Mouse (Mus musculus) CH12.LX (cell line): Measurements from ENCODE around the gene Hoxd8. TPM values are rescaled to one million over a fixed set of nuclear protein-coding genes. Genes with fewer than 3 reads are reported as not detected.

ENCODE experiments used
- DNase-seq: peaks from one replicate; pipeline ENCODE4 v3.0.0-alpha.2; 2013; ENCODE audit errors: extremely low read depth
- H3K27ac ChIP-seq: 2 replicates; pipeline ENCODE4 v1.5.1; 2012; ENCODE audit warnings: low read depth, mild to moderate bottlenecking, control low read depth, moderate library complexity; ENCODE audit not compliant: insufficient read depth
- H3K27me3 ChIP-seq: replicated peaks from 2 replicates; pipeline ENCODE3; 2012; ENCODE audit warnings: inconsistent platforms
- H3K36me3 ChIP-seq, 2 experiments: replicated peaks in 1 of 2; 2 replicates each; pipeline versions ENCODE3 to v1.6.1; 2012; ENCODE audit warnings: inconsistent platforms in 1 of 2, low read length in 1 of 2, mild to moderate bottlenecking in 1 of 2, mixed read lengths in 1 of 2, moderate library complexity in 1 of 2; ENCODE audit not compliant: control insufficient read depth in 1 of 2, insufficient read depth in 1 of 2
- H3K4me1 ChIP-seq, 2 experiments: 2 replicates each; pipeline ENCODE4 v1.6.1; 2012; ENCODE audit warnings: inconsistent platforms in 1 of 2, moderate library complexity in 1 of 2; ENCODE audit not compliant: insufficient read depth in 2 of 2, control insufficient read depth in 1 of 2
- H3K4me2 ChIP-seq: 2 replicates; pipeline ENCODE4 v1.6.1; 2012; ENCODE audit warnings: low read depth, mild to moderate bottlenecking, control low read depth; ENCODE audit not compliant: poor library complexity, insufficient read depth, severe bottlenecking
- H3K4me3 ChIP-seq, 3 experiments: fragments of 150-350 bp in 1 of 3; sonication (generic) in 1 of 3; replicated peaks in 1 of 3; 2 replicates each; pipeline versions ENCODE3 to v1.5.1; 2011 to 2012; ENCODE audit warnings: low read depth in 2 of 3, low read length in 2 of 3, mild to moderate bottlenecking in 2 of 3, moderate library complexity in 2 of 3, control low read depth in 1 of 3, improper control_type of control experiment in 1 of 3, inconsistent platforms in 1 of 3, mixed read lengths in 1 of 3; ENCODE audit not compliant: poor library complexity in 1 of 3
- H3K79me2 ChIP-seq: replicated peaks from 2 replicates; pipeline ENCODE4 v1.6.1; 2012; ENCODE audit warnings: mild to moderate bottlenecking, moderate library complexity; ENCODE audit not compliant: control insufficient read depth, poor library complexity, insufficient read depth, severe bottlenecking; ENCODE audit errors: extremely low read depth
- H3K9ac ChIP-seq: 2 replicates; pipeline ENCODE4 v1.6.1; 2012; ENCODE audit warnings: low read depth, mild to moderate bottlenecking, control low read depth, moderate library complexity; ENCODE audit not compliant: insufficient read depth
- H3K9me3 ChIP-seq: replicated peaks from 2 replicates; pipeline ENCODE3; 2012; ENCODE audit warnings: low read length, inconsistent platforms, mixed read lengths
- BHLHE40 ChIP-seq: IDR thresholded peaks from 2 replicates; pipeline ENCODE4 v1.6.1; 2011; ENCODE audit warnings: mild to moderate bottlenecking, low read depth, low read length, improper control_type of control experiment
- CHD2 ChIP-seq: IDR thresholded peaks from 2 replicates; pipeline ENCODE4 v1.6.1; 2011; ENCODE audit warnings: low read length, improper control_type of control experiment
- CTCF ChIP-seq, 2 experiments: IDR thresholded peaks in 1 of 2; conservative IDR thresholded peaks in 1 of 2; 2 replicates each; pipeline ENCODE4 v1.5.1; 2011 to 2012; ENCODE audit warnings: low read depth in 2 of 2, low read length in 2 of 2, improper control_type of control experiment in 1 of 2, inconsistent platforms in 1 of 2, mild to moderate bottlenecking in 1 of 2, moderate library complexity in 1 of 2
- ELF1 ChIP-seq: IDR thresholded peaks from 2 replicates; pipeline ENCODE4 v1.6.1; 2014; ENCODE audit warnings: low read depth, mild to moderate bottlenecking, inconsistent platforms, low read length, improper control_type of control experiment
- EP300 ChIP-seq: IDR thresholded peaks from 2 replicates; pipeline ENCODE4 v1.6.1; 2011; ENCODE audit warnings: low read length, improper control_type of control experiment
- ETS1 ChIP-seq: conservative IDR thresholded peaks from 2 replicates; pipeline ENCODE4 v1.6.1; 2012; ENCODE audit warnings: low read depth, mild to moderate bottlenecking, inconsistent platforms, low read length, improper control_type of control experiment, moderate library complexity
- GABPA ChIP-seq: IDR thresholded peaks from 2 replicates; pipeline ENCODE4 v1.6.1; 2012; ENCODE audit warnings: low read depth, low read length, improper control_type of control experiment, inconsistent platforms; ENCODE audit not compliant: insufficient replicate concordance
- HCFC1 ChIP-seq: IDR thresholded peaks from 2 replicates; pipeline ENCODE4 v1.6.1; 2012; ENCODE audit warnings: low read depth, mild to moderate bottlenecking, inconsistent platforms, low read length, improper control_type of control experiment
- IRF4 ChIP-seq: IDR thresholded peaks from 2 replicates; pipeline ENCODE4 v1.6.1; 2014; ENCODE audit warnings: low read depth, mild to moderate bottlenecking, inconsistent platforms, low read length, improper control_type of control experiment
- JUN ChIP-seq: IDR thresholded peaks from 2 replicates; pipeline ENCODE4 v1.6.1; 2011; ENCODE audit warnings: low read depth, mild to moderate bottlenecking, low read length, improper control_type of control experiment, moderate library complexity; ENCODE audit not compliant: insufficient read depth
- JUND ChIP-seq: conservative IDR thresholded peaks from 2 replicates; pipeline ENCODE4 v1.6.1; 2011; ENCODE audit warnings: low read depth, low read length, improper control_type of control experiment
- KAT2A ChIP-seq: IDR thresholded peaks from 2 replicates; pipeline ENCODE4 v1.6.1; 2012; ENCODE audit warnings: low read length, improper control_type of control experiment, inconsistent platforms; ENCODE audit not compliant: insufficient replicate concordance
- MAFK ChIP-seq: IDR thresholded peaks from 2 replicates; pipeline ENCODE4 v1.6.1; 2011; ENCODE audit warnings: low read length, improper control_type of control experiment; ENCODE audit not compliant: insufficient replicate concordance
- MAX ChIP-seq: IDR thresholded peaks from 2 replicates; pipeline ENCODE4 v1.6.1; 2011; ENCODE audit warnings: low read length, improper control_type of control experiment
- MAZ ChIP-seq: IDR thresholded peaks from 2 replicates; pipeline ENCODE4 v1.6.1; 2012; ENCODE audit warnings: low read depth, mild to moderate bottlenecking, inconsistent platforms, low read length, improper control_type of control experiment, moderate library complexity
- MEF2A ChIP-seq: IDR thresholded peaks from 2 replicates; pipeline ENCODE4 v1.6.1; 2014; ENCODE audit warnings: low read depth, mild to moderate bottlenecking, inconsistent platforms, low read length, improper control_type of control experiment, borderline replicate concordance
- MXI1 ChIP-seq: IDR thresholded peaks from 2 replicates; pipeline ENCODE4 v1.6.1; 2011; ENCODE audit warnings: mild to moderate bottlenecking, low read depth, low read length, improper control_type of control experiment
- MYC ChIP-seq: IDR thresholded peaks from 2 replicates; pipeline ENCODE4 v1.6.1; 2011; ENCODE audit warnings: low read depth, mild to moderate bottlenecking, improper control_type of control experiment, low read length
- NRF1 ChIP-seq: IDR thresholded peaks from 2 replicates; pipeline ENCODE4 v1.6.1; 2014; ENCODE audit warnings: low read depth, mild to moderate bottlenecking, inconsistent platforms, low read length, improper control_type of control experiment, moderate library complexity
- POLR2A ChIP-seq: IDR thresholded peaks from 2 replicates; pipeline ENCODE4 v1.6.1; 2011; ENCODE audit warnings: low read depth, mild to moderate bottlenecking, improper control_type of control experiment, low read length
- POLR2AphosphoS2 ChIP-seq: IDR thresholded peaks from 2 replicates; pipeline ENCODE4 v1.6.1; 2011; ENCODE audit warnings: low read depth, low read length, improper control_type of control experiment
- RAD21 ChIP-seq: IDR thresholded peaks from 2 replicates; pipeline ENCODE4 v1.6.1; 2011; ENCODE audit warnings: low read depth, mild to moderate bottlenecking, low read length, improper control_type of control experiment, moderate library complexity
- RCOR1 ChIP-seq: conservative IDR thresholded peaks from 2 replicates; pipeline ENCODE4 v1.6.1; 2012; ENCODE audit warnings: low read depth, mild to moderate bottlenecking, inconsistent platforms, low read length, improper control_type of control experiment
- SMC3 ChIP-seq: IDR thresholded peaks from 2 replicates; pipeline ENCODE4 v1.6.1; 2011; ENCODE audit warnings: low read depth, low read length, improper control_type of control experiment
- TBP ChIP-seq: conservative IDR thresholded peaks from 2 replicates; pipeline ENCODE4 v1.6.1; 2011; ENCODE audit warnings: low read depth, low read length, improper control_type of control experiment
- UBTF ChIP-seq: IDR thresholded peaks from 2 replicates; pipeline ENCODE4 v1.6.1; 2012; ENCODE audit warnings: low read depth, mild to moderate bottlenecking, inconsistent platforms, low read length, improper control_type of control experiment, moderate library complexity
- USF1 ChIP-seq: IDR thresholded peaks from 2 replicates; pipeline ENCODE4 v1.6.1; 2014; ENCODE audit warnings: low read depth, mild to moderate bottlenecking, inconsistent platforms, low read length, improper control_type of control experiment
- USF2 ChIP-seq: conservative IDR thresholded peaks from 2 replicates; pipeline ENCODE4 v1.6.1; 2011; ENCODE audit warnings: low read depth, low read length, improper control_type of control experiment
- ZNF384 ChIP-seq: IDR thresholded peaks from 2 replicates; pipeline ENCODE4 v1.6.1; 2012; ENCODE audit warnings: low read depth, low read length, improper control_type of control experiment, inconsistent platforms
- dilution Hi-C: fragments of 300-500 bp; cut with MboI; formaldehyde crosslinking; loops from 2 replicates; pipeline ENCODE4 v1.14.3; 2020; ENCODE audit warnings: low sequenced_read_pairs; ENCODE audit not compliant: extremely low pct_unique_long_range_greater_than_20kb, extremely low pct_ligation_motif_present
- in situ Hi-C: fragments of 300-500 bp; cut with MboI; formaldehyde crosslinking; loops from 3 replicates; pipeline ENCODE4 v1.14.3; 2019; ENCODE audit warnings: low sequenced_read_pairs, low pct_ligation_motif_present, low pct_unique_long_range_greater_than_20kb, mixed read lengths
- polyA plus RNA-seq: library from polyadenylated mRNA; unstranded; fragments of >175 nt; gene quantifications from 2 replicates; pipeline ENCODE4 v1.2.1, GENCODE M21; 2012; ENCODE audit warnings: low read depth; ENCODE audit not compliant: insufficient read length
- total RNA-seq, 2 experiments: library from RNA; depleted of rRNA; stranded (reverse); fragments of 300-350 nt in 1 of 2; fragments of >200 nt in 1 of 2; gene quantifications; 2 replicates each; pipeline ENCODE4 v1.2.3; 2012 to 2014

The Hoxd8 gene
- total and polyA plus RNA-seq, 3 experiments: 0.20 to 0.31 TPM; not detected in 1

DNA sequence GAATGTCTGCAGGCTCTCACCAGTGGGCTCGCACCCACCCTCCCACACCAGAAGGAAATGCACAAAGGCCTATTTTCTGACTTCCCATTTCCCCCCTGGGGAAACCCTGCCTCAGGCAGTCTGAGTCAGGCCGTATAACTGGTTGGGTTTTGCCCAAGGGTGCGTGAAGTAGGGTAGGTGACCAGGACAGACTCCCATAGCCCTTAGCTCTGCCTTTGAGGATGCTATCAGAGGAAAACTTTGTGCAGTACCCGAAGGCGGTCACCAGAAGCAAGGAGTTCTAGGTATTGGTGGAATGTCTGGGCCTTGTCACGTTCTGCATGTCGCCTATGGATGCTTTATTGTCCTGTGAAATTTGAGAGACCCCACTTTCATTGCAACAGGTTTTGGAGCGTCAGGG is 18.5 kb downstream of the Hoxd8 start:
- DNase-seq: no peak
- Histone ChIP-seq H3K27ac (peak overlapping the region; percentile 97), H3K4me1 (peaks cover 10 to 49% of the 10 kb centered on the region in 2 experiments), H3K36me3 (peaks cover 21 to 23% of the 10 kb centered on the region in 2 experiments), H3K4me2 (peak overlapping the region; percentile 86), H3K9me3 (peaks cover 6% of the 10 kb centered on the region), H3K27me3 (no peaks in the 10 kb centered on the region), H3K79me2 (peaks cover 45% of the 10 kb centered on the region), H3K9ac (peak overlapping the region; percentile 71), H3K4me3 (peak overlapping the region; percentile 61 to 96 (median 66))
- TF ChIP-seq MYC (no peak), USF1 (no peak), POLR2AphosphoS2 (no peak; the same call in 1 of the 2 replicates), ELF1 (peak; percentile 44; the same call in 1 of the 2 replicates), MEF2A (peak; percentile 84), UBTF (0 out of 2 replicates have a peak, but pooled peaks have one; percentile 45), EP300 (no peak; the same call in 1 of the 2 replicates), CHD2 (no peak), POLR2A (peak; percentile 52), TBP (peak; percentile 50; the same call in 1 of the 2 replicates), RCOR1 (no peak), JUND (no peak), CTCF (conservative IDR thresholded peaks at IDR 0.05 in 1 of 2, IDR thresholded peaks at IDR 0.05 in 1 of 2; ENCODE audit: low read depth in 2 of 2, low read length in 2 of 2) (no peak), HCFC1 (no peak), MAZ (0 out of 2 replicates have a peak, but pooled peaks have one; percentile 18), ZNF384 (no peak), BHLHE40 (0 out of 2 replicates have a peak, but pooled peaks have one; percentile 18), ETS1 (no peak), SMC3 (no peak)
- dilution Hi-C loops (no loop called here), in situ Hi-C loops (loop anchor here (10.0 to 25.0 kb wide), 2 partner anchors 332 to 864 kb away; no protein-coding TSS in a partner anchor)

GRCm38 (mm10) chr2:74724244-74725015 is 20.0 kb downstream of the Hoxd8 start:
- peak; percentile 64 for DNase-seq
- H3K27me3 ChIP-seq: no peaks in the 10 kb centered on the region
- dilution Hi-C loops: no loop called here
- H3K4me2 ChIP-seq: peak overlapping the region; percentile 86
- H3K79me2 ChIP-seq: peaks cover 58% of the 10 kb centered on the region
- H3K9me3 ChIP-seq: peaks cover 6% of the 10 kb centered on the region
- peaks cover 28 to 32% of the 10 kb centered on the region in 2 experiments for H3K36me3 ChIP-seq
- peak overlapping the region; percentile 61 to 96 (median 66) for H3K4me3 ChIP-seq
- peak overlapping the region; percentile 97 for H3K27ac ChIP-seq
- peak overlapping the region; percentile 71 for H3K9ac ChIP-seq
- H3K4me1 ChIP-seq: peaks cover 12 to 60% of the 10 kb centered on the region in 2 experiments
- in situ Hi-C loops: loop anchor here (10.0 to 25.0 kb wide), 2 partner anchors 330 to 863 kb away; no protein-coding TSS in a partner anchor
- no peak for TF ChIP-seq USF2
- TF ChIP-seq CTCF (conservative IDR thresholded peaks at IDR 0.05 in 1 of 2, IDR thresholded peaks at IDR 0.05 in 1 of 2; ENCODE audit: low read depth in 2 of 2, low read length in 2 of 2): 0 out of 4 replicates have a peak, but pooled peaks of 1 of the 2 experiments have one; percentile 5
- TF ChIP-seq MAFK: no peak
- TF ChIP-seq MXI1: no peak; the same call in 1 of the 2 replicates
- peak; percentile 53; the same call in 1 of the 2 replicates for TF ChIP-seq POLR2A
- TF ChIP-seq MAZ: peak; percentile 24; the same call in 1 of the 2 replicates
- no peak for TF ChIP-seq RAD21
- TF ChIP-seq IRF4: peak; percentile 78; the same call in 1 of the 2 replicates
- no peak for TF ChIP-seq KAT2A
- no peak for TF ChIP-seq JUN
- no peak for TF ChIP-seq GABPA
- TF ChIP-seq TBP: peak; percentile 29; the same call in 1 of the 2 replicates
- no peak; the same call in 1 of the 2 replicates for TF ChIP-seq NRF1
- no peak for TF ChIP-seq USF1
- TF ChIP-seq EP300: peak; percentile 74
- peak; percentile 39; the same call in 1 of the 2 replicates for TF ChIP-seq CHD2
- no peak for TF ChIP-seq MAX
- no peak for TF ChIP-seq ELF1
